Mouse (Mus musculus): ENCODE measurements around the gene Stum.

GRCm38 (mm10) chr1:180458680-180459079 is 24.6 kb downstream of the Stum start:
- TF ChIP-seq CTCF (conservative IDR thresholded peaks at IDR 0.05; ENCODE audit: insufficient read depth, insufficient read length, low read depth, low read length): no peak
- no peak for TF ChIP-seq POLR2A (IDR thresholded peaks at IDR 0.05; ENCODE audit: low read depth, low read length)

Measured in kidney, adult 2 months (tissue).